ENCODE assay signal across 14 mouse cellular contexts in genomic region chr13:112335531-112335930, GRCm38 (mm10). TPM values are rescaled to one million over a fixed set of nuclear protein-coding genes. Genes with fewer than 3 reads are reported as not detected.
A peak's percentile ranks its signal among the peaks of the same experiment; 100 is the strongest.
DNase-seq lines count a peak whose midpoint lies in the region; ATAC-seq and TF ChIP-seq lines count a peak whose summit lies in the region.
"Had no signal": no experiment of that assay in that cellular context is flagged by ENCODE, and none has a peak within 500 bp of the region (broad histone marks: within the 10 kb centered on the region; RNA-seq: fewer than 3 reads in every experiment).

No protein-coding gene starts in this region.

- 0 out of 2 replicates have a peak overlapping the region, but pooled peaks have one; percentile 33 for H3K27ac ChIP-seq in heart, adult 2 months
- H3K27ac ChIP-seq in heart, embryonic 10.5 days: no peak overlapping the region
- no peak overlapping the region for H3K27ac ChIP-seq in lung, embryonic 16.5 days (ENCODE audit: low read length)
- no peak overlapping the region for H3K27ac ChIP-seq in embryonic facial prominence, embryonic 10.5 days (replicated peaks)
- H3K27ac ChIP-seq: hindbrain, embryonic 12.5 days; lung, embryonic 15.5 days had no signal

- H3K4me2 ChIP-seq in lung, embryonic 16.5 days (ENCODE audit: low read depth, low read length): no peak overlapping the region
- H3K4me2 ChIP-seq: hindbrain, embryonic 12.5 days; lung, embryonic 15.5 days had no signal

- DNase-seq in heart, adult 2 months: peak; percentile 58 to 72
- no peak for DNase-seq in heart, embryonic 10.5 days (ENCODE audit: low spot score)
- DNase-seq in lung, postnatal 14 days: no peak
- DNase-seq in adrenal gland, adult 2 months: peak; percentile 87
- peak; percentile 36 to 63 for DNase-seq in heart, postnatal 14 days
- DNase-seq in embryonic facial prominence, embryonic 10.5 days (ENCODE audit: low spot score): no peak
- no peak for DNase-seq in left cerebral cortex, adult 8-10 months (ENCODE audit: low spot score in 2 of 2)
- DNase-seq: cerebellum, adult 9-10 months; spleen, adult 18-20 months; thymus, postnatal 14 days had no signal

- TF ChIP-seq EP300 in heart, adult 2 months (IDR thresholded peaks at IDR 0.05; ENCODE audit: insufficient read depth, low read depth, low read length): no peak

- no peaks in the 10 kb centered on the region for H3K79me2 ChIP-seq in heart, adult 2 months (replicated peaks; ENCODE audit: control insufficient read depth, insufficient read depth, low read length)

- 27% methylated on average over 3 of the region's 3 CpGs for WGBS in heart, adult 2 months
- WGBS in heart, embryonic 10.5 days: 73% methylated on average over 3 of the region's 3 CpGs
- 46% methylated on average over 3 of the region's 3 CpGs for WGBS in lung, embryonic 16.5 days
- WGBS in embryonic facial prominence, embryonic 10.5 days: 90% methylated on average over 3 of the region's 3 CpGs

- no peak for TF ChIP-seq POLR2A in heart, adult 2 months (IDR thresholded peaks at IDR 0.05; ENCODE audit: insufficient read depth, low read depth, low read length)

- H3K9me3 ChIP-seq in heart, embryonic 10.5 days: no peaks in the 10 kb centered on the region
- H3K9me3 ChIP-seq in lung, embryonic 16.5 days (ENCODE audit: control insufficient read depth, low read length): no peaks in the 10 kb centered on the region
- H3K9me3 ChIP-seq in embryonic facial prominence, embryonic 10.5 days: no peaks in the 10 kb centered on the region
- H3K9me3 ChIP-seq: hindbrain, embryonic 12.5 days; lung, embryonic 15.5 days had no signal

- H3K27me3 ChIP-seq in heart, adult 2 months (ENCODE audit: control insufficient read depth, insufficient read depth, low read length): no peaks in the 10 kb centered on the region
- no peaks in the 10 kb centered on the region for H3K27me3 ChIP-seq in heart, embryonic 10.5 days (ENCODE audit: insufficient read depth, poor library complexity, severe bottlenecking)
- no peaks in the 10 kb centered on the region for H3K27me3 ChIP-seq in lung, embryonic 16.5 days (ENCODE audit: control insufficient read depth, insufficient read depth, low read depth, low read length)
- H3K27me3 ChIP-seq in embryonic facial prominence, embryonic 10.5 days (replicated peaks; ENCODE audit: low read depth, poor library complexity, severe bottlenecking): no peaks in the 10 kb centered on the region
- H3K27me3 ChIP-seq: hindbrain, embryonic 12.5 days; lung, embryonic 15.5 days had no signal

- H3K9ac ChIP-seq in heart, adult 2 months (ENCODE audit: low read depth, low read length): no peak overlapping the region
- no peak overlapping the region for H3K9ac ChIP-seq in lung, embryonic 16.5 days (ENCODE audit: low read length)
- H3K9ac ChIP-seq: hindbrain, embryonic 12.5 days; lung, embryonic 15.5 days had no signal

- intact Hi-C loops in heart, adult 2 months (cut with DNase I): no loop called here
- intact Hi-C loops in heart, postnatal 14 days (cut with DNase I): no loop called here

- no peak overlapping the region for H3K4me3 ChIP-seq in heart, adult 2 months
- no peak overlapping the region for H3K4me3 ChIP-seq in heart, embryonic 10.5 days
- H3K4me3 ChIP-seq in lung, embryonic 16.5 days (ENCODE audit: low read length): no peak overlapping the region
- H3K4me3 ChIP-seq in embryonic facial prominence, embryonic 10.5 days: no peak overlapping the region
- H3K4me3 ChIP-seq: hindbrain, embryonic 12.5 days; lung, embryonic 15.5 days had no signal

- TF ChIP-seq CTCF in heart, adult 2 months (IDR thresholded peaks at IDR 0.05): no peak

- peaks cover 11% of the 10 kb centered on the region for H3K4me1 ChIP-seq in heart, adult 2 months (ENCODE audit: control insufficient read depth, insufficient read depth, low read length)
- H3K4me1 ChIP-seq in heart, embryonic 10.5 days: peaks cover 30% of the 10 kb centered on the region
- peaks cover 11% of the 10 kb centered on the region for H3K4me1 ChIP-seq in lung, embryonic 16.5 days (replicated peaks; ENCODE audit: control insufficient read depth, insufficient read depth, low read length)
- peaks cover 28% of the 10 kb centered on the region for H3K4me1 ChIP-seq in embryonic facial prominence, embryonic 10.5 days

- ATAC-seq in lung, embryonic 16.5 days (ENCODE audit: low read depth): peak; percentile 39; the same call in 1 of the 2 replicates
- ATAC-seq: CD4-positive, CD25-positive, alpha-beta regulatory T cell, adult 4 months had no signal

- no peaks in the 10 kb centered on the region for H3K36me3 ChIP-seq in heart, adult 2 months (ENCODE audit: control insufficient read depth, insufficient read depth, low read length)
- no peaks in the 10 kb centered on the region for H3K36me3 ChIP-seq in heart, embryonic 10.5 days
- no peaks in the 10 kb centered on the region for H3K36me3 ChIP-seq in lung, embryonic 16.5 days (ENCODE audit: control insufficient read depth, insufficient read depth, low read length)
- H3K36me3 ChIP-seq in embryonic facial prominence, embryonic 10.5 days (replicated peaks): no peaks in the 10 kb centered on the region
- H3K36me3 ChIP-seq: hindbrain, embryonic 12.5 days; lung, embryonic 15.5 days had no signal

RNA-seq across cellular contexts. Expression of gene Ankrd55, which starts 47.3 kb away (rescaled TPM):
- total RNA-seq in heart, adult 2 months (2021): 1 to 10 TPM in 1 of 2 experiments, under 1 TPM in 1; 0.57 to 1.6 TPM
- polyA plus RNA-seq in heart, adult 2 months (2012; rRNA removed): 0.23 and 0.64 TPM in 2 replicates
- 0.30 TPM in 1 of 2 replicates, not detected in the other for polyA plus RNA-seq in heart, embryonic 10.5 days (2016; fragmentation: Nextera tagmentation; extraction: Ambion mirVana)
- polyA plus RNA-seq in lung, embryonic 16.5 days (2015; fragmentation: Nextera tagmentation; extraction: Ambion mirVana): 0.08 TPM in 1 of 2 replicates, not detected in the other
- 10 to 100 TPM in 1 of 2 experiments, 1 to 10 TPM in 1; 1.5 to 14.0 TPM for total RNA-seq in adrenal gland, adult 2 months (2021)
- polyA plus RNA-seq in adrenal gland, adult 2 months (2012; rRNA removed): 1.9 and 4.2 TPM in 2 replicates
- under 1 TPM; 0.19 to 0.29 TPM for total RNA-seq in heart, postnatal 14 days (2021)
- polyA plus RNA-seq in embryonic facial prominence, embryonic 10.5 days (2016; fragmentation: Nextera tagmentation; extraction: Ambion mirVana): 0.33 and 0.49 TPM in 2 replicates
- total RNA-seq in left cerebral cortex, adult 8-10 months (2022): 1 to 10 TPM; 3.9 to 5.8 (median 5.0) TPM
- polyA plus RNA-seq: lung, embryonic 15.5 days had no signal

Comparison
In these comparisons a context has a peak if more than half of its experiments do, and no peak if none do; other contexts are left out.
1. DNase-seq: peak in heart, adult 2 months (2 of 2), adrenal gland, adult 2 months (single experiment) and heart, postnatal 14 days (2 of 2); none in heart, embryonic 10.5 days (single experiment), lung, postnatal 14 days (single experiment), embryonic facial prominence, embryonic 10.5 days (single experiment) and left cerebral cortex, adult 8-10 months (0 of 2).